Mouse (Mus musculus): ENCODE results near the gene Gm37240. TPM values are rescaled to one million over a fixed set of nuclear protein-coding genes. Genes with fewer than 3 reads are reported as not detected.

Gene Gm37240
- total and polyA plus RNA-seq, 3 experiments = not detected

- no peak for DNase-seq (ENCODE audit: low spot score)
- Histone ChIP-seq H3K36me3 (replicated peaks) (no peaks in the 10 kb centered on the region), H3K4me1 (ENCODE audit: insufficient read depth, low read depth, low read length) (peaks cover 16% of the 10 kb centered on the region), H3K27me3 (ENCODE audit: insufficient read depth, low read length) (peaks cover 20% of the 10 kb centered on the region), H3K9me3 (replicated peaks) (peaks cover 5% of the 10 kb centered on the region), H3K4me3 (ENCODE audit: low read depth, low read length) (no peak overlapping the region)
- ATAC-seq (ENCODE audit: extremely low read depth, insufficient number of reproducible peaks, low FRiP score, poor library complexity, severe bottlenecking) = no peak
- TF ChIP-seq TAL1 (conservative IDR thresholded peaks at IDR 0.05; ENCODE audit: low read depth, low read length) (no peak), GATA2 (IDR thresholded peaks at IDR 0.05; ENCODE audit: borderline replicate concordance, low read depth, low read length) (no peak), CTCF (IDR thresholded peaks at IDR 0.05; ENCODE audit: low read depth, low read length) (no peak), POLR2AphosphoS5 (IDR thresholded peaks at IDR 0.05; ENCODE audit: insufficient replicate concordance, low read depth, low read length) (no peak), GATA1 (IDR thresholded peaks at IDR 0.05; ENCODE audit: borderline replicate concordance, low read length) (no peak)
These were observed 1239.7 kb downstream of the Gm37240 start for GRCm38 (mm10) chr3:84647616-84648015.

- Histone ChIP-seq H3K27me3 (ENCODE audit: insufficient read depth, low read length) (peaks cover 25% of the 10 kb centered on the region), H3K4me1 (ENCODE audit: insufficient read depth, low read depth, low read length) (peaks cover 14% of the 10 kb centered on the region), H3K36me3 (replicated peaks) (no peaks in the 10 kb centered on the region), H3K4me3 (ENCODE audit: low read depth, low read length) (no peak overlapping the region), H3K9me3 (replicated peaks) (peaks cover 5% of the 10 kb centered on the region)
- DNase-seq (ENCODE audit: low spot score) (no peak), ATAC-seq (ENCODE audit: extremely low read depth, insufficient number of reproducible peaks, low FRiP score, poor library complexity, severe bottlenecking) (no peak)
- TF ChIP-seq GATA1 (IDR thresholded peaks at IDR 0.05; ENCODE audit: borderline replicate concordance, low read length) (no peak), CTCF (IDR thresholded peaks at IDR 0.05; ENCODE audit: low read depth, low read length) (no peak)
These were observed 1240.9 kb downstream of the Gm37240 start for GRCm38 (mm10) chr3:84646331-84646845.

GRCm38 (mm10) chr3:84646007-84646290, 1241.4 kb downstream of the Gm37240 start:
- TF ChIP-seq TAL1 (conservative IDR thresholded peaks at IDR 0.05; ENCODE audit: low read depth, low read length) (no peak), GATA1 (IDR thresholded peaks at IDR 0.05; ENCODE audit: borderline replicate concordance, low read length) (no peak), CTCF (IDR thresholded peaks at IDR 0.05; ENCODE audit: low read depth, low read length) (no peak), GATA2 (IDR thresholded peaks at IDR 0.05; ENCODE audit: borderline replicate concordance, low read depth, low read length) (no peak), POLR2AphosphoS5 (IDR thresholded peaks at IDR 0.05; ENCODE audit: insufficient replicate concordance, low read depth, low read length) (no peak)
- Histone ChIP-seq H3K4me1 (ENCODE audit: insufficient read depth, low read depth, low read length) (peaks cover 14% of the 10 kb centered on the region), H3K27me3 (ENCODE audit: insufficient read depth, low read length) (peaks cover 30% of the 10 kb centered on the region), H3K36me3 (replicated peaks) (no peaks in the 10 kb centered on the region), H3K9me3 (replicated peaks) (peaks cover 5% of the 10 kb centered on the region), H3K4me3 (ENCODE audit: low read depth, low read length) (no peak overlapping the region)
- DNase-seq (ENCODE audit: low spot score) (no peak), ATAC-seq (ENCODE audit: extremely low read depth, insufficient number of reproducible peaks, low FRiP score, poor library complexity, severe bottlenecking) (no peak)

- DNase-seq (ENCODE audit: low spot score) (no peak), ATAC-seq (ENCODE audit: extremely low read depth, insufficient number of reproducible peaks, low FRiP score, poor library complexity, severe bottlenecking) (no peak)
- peaks cover 14% of the 10 kb centered on the region for H3K4me1 ChIP-seq (ENCODE audit: insufficient read depth, low read depth, low read length)
- no peak overlapping the region for H3K4me3 ChIP-seq (ENCODE audit: low read depth, low read length)
- H3K9me3 ChIP-seq (replicated peaks) = peaks cover 3% of the 10 kb centered on the region
- H3K36me3 ChIP-seq (replicated peaks) = no peaks in the 10 kb centered on the region
- H3K27me3 ChIP-seq (ENCODE audit: insufficient read depth, low read length) = peaks cover 32% of the 10 kb centered on the region
- TF ChIP-seq TAL1 (conservative IDR thresholded peaks at IDR 0.05; ENCODE audit: low read depth, low read length) (no peak), CTCF (IDR thresholded peaks at IDR 0.05; ENCODE audit: low read depth, low read length) (no peak), GATA2 (IDR thresholded peaks at IDR 0.05; ENCODE audit: borderline replicate concordance, low read depth, low read length) (no peak), GATA1 (IDR thresholded peaks at IDR 0.05; ENCODE audit: borderline replicate concordance, low read length) (no peak)
These were observed 1241.9 kb downstream of the Gm37240 start for GRCm38 (mm10) chr3:84645156-84646006.

- peaks cover 51% of the 10 kb centered on the region for H3K27me3 ChIP-seq (ENCODE audit: insufficient read depth, low read length)
- peaks cover 19% of the 10 kb centered on the region for H3K4me1 ChIP-seq (ENCODE audit: insufficient read depth, low read depth, low read length)
- no peak for DNase-seq (ENCODE audit: low spot score)
These were observed 1244.4 kb downstream of the Gm37240 start for GRCm38 (mm10) chr3:84642942-84643341.

GRCm38 (mm10) chr3:84641391-84641790, 1245.9 kb downstream of the Gm37240 start:
- H3K9me3 ChIP-seq (replicated peaks) = no peaks in the 10 kb centered on the region
- H3K27me3 ChIP-seq (ENCODE audit: insufficient read depth, low read length) = peaks cover 52% of the 10 kb centered on the region
- no peak overlapping the region for H3K4me3 ChIP-seq (ENCODE audit: low read depth, low read length)
- peaks cover 13% of the 10 kb centered on the region for H3K4me1 ChIP-seq (ENCODE audit: insufficient read depth, low read depth, low read length)
- no peak for DNase-seq (ENCODE audit: low spot score)
- no peaks in the 10 kb centered on the region for H3K36me3 ChIP-seq (replicated peaks)
- no peak for TF ChIP-seq TAL1 (conservative IDR thresholded peaks at IDR 0.05; ENCODE audit: low read depth, low read length)
- TF ChIP-seq GATA2 (IDR thresholded peaks at IDR 0.05; ENCODE audit: borderline replicate concordance, low read depth, low read length) = no peak
- no peak for TF ChIP-seq POLR2AphosphoS5 (IDR thresholded peaks at IDR 0.05; ENCODE audit: insufficient replicate concordance, low read depth, low read length)
- TF ChIP-seq CTCF (IDR thresholded peaks at IDR 0.05; ENCODE audit: low read depth, low read length) = no peak
- no peak for TF ChIP-seq GATA1 (IDR thresholded peaks at IDR 0.05; ENCODE audit: borderline replicate concordance, low read length)
- no peak for ATAC-seq (ENCODE audit: extremely low read depth, insufficient number of reproducible peaks, low FRiP score, poor library complexity, severe bottlenecking)

More at GRCm38 (mm10) chr3:84642942-84643341, 1244.4 kb downstream of the Gm37240 start:
- Histone ChIP-seq H3K9me3 (replicated peaks) (no peaks in the 10 kb centered on the region), H3K4me3 (ENCODE audit: low read depth, low read length) (no peak overlapping the region), H3K36me3 (replicated peaks) (no peaks in the 10 kb centered on the region)
- no peak for TF ChIP-seq GATA1 (IDR thresholded peaks at IDR 0.05; ENCODE audit: borderline replicate concordance, low read length)
- no peak for TF ChIP-seq GATA2 (IDR thresholded peaks at IDR 0.05; ENCODE audit: borderline replicate concordance, low read depth, low read length)
- no peak for TF ChIP-seq POLR2AphosphoS5 (IDR thresholded peaks at IDR 0.05; ENCODE audit: insufficient replicate concordance, low read depth, low read length)
- TF ChIP-seq TAL1 (conservative IDR thresholded peaks at IDR 0.05; ENCODE audit: low read depth, low read length) = no peak
- TF ChIP-seq CTCF (IDR thresholded peaks at IDR 0.05; ENCODE audit: low read depth, low read length) = no peak
- ATAC-seq (ENCODE audit: extremely low read depth, insufficient number of reproducible peaks, low FRiP score, poor library complexity, severe bottlenecking) = no peak
